Mouse (Mus musculus) common myeloid progenitor, adult 5-6 weeks (primary cell): ENCODE results near the gene Zeb2. TPM values are rescaled to one million over a fixed set of nuclear protein-coding genes. Genes with fewer than 3 reads are reported as not detected.
A peak's percentile ranks its signal among the peaks of the same experiment; 100 is the strongest.

ENCODE experiments used
- ATAC-seq: replicated peaks from 2 replicates; pipeline ENCODE4 v1.8.0; 2016; ENCODE audit warnings: low read depth, mild to moderate bottlenecking, moderate TSS enrichment, inconsistent platforms; ENCODE audit not compliant: poor library complexity, severe bottlenecking
- total RNA-seq: library from RNA; stranded (forward); fragments of 200-1000, 187-1606 nt; gene quantifications from 2 replicates; pipeline ENCODE4 v1.2.3, GENCODE M21; 2017

The Zeb2 gene
- total RNA-seq, 1 experiment from 2014 or later, result 205 TPM

GRCm38 (mm10) chr2:44960561-44960960, 156.6 kb downstream of the Zeb2 start:
- no peak for ATAC-seq

GRCm38 (mm10) chr2:44957329-44957797, 159.8 kb downstream of the Zeb2 start:
- ATAC-seq, result no peak

GRCm38 (mm10) chr2:44956232-44956631, 161.0 kb downstream of the Zeb2 start:
- ATAC-seq, result no peak

GRCm38 (mm10) chr2:44955506-44955905, 161.7 kb downstream of the Zeb2 start:
- ATAC-seq, result no peak

- no peak for ATAC-seq
Measured at GRCm38 (mm10) chr2:44954180-44954579, 163.0 kb downstream of the Zeb2 start.

- peak; percentile 65; the same call in 1 of the 2 replicates for ATAC-seq
Measured at GRCm38 (mm10) chr2:44952830-44953422, 164.3 kb downstream of the Zeb2 start.

- no peak for ATAC-seq
Measured at GRCm38 (mm10) chr2:44951651-44952213, 165.5 kb downstream of the Zeb2 start.

GRCm38 (mm10) chr2:44944689-44945088, 172.5 kb downstream of the Zeb2 start:
- no peak for ATAC-seq

Other genes starting within 250 kb of the Zeb2 start
- gene Gtdc1, start 189.7 kb downstream of the Zeb2 start, total RNA-seq, result 10.8 and 11.8 TPM in 2 replicates